Mouse (Mus musculus): ENCODE results near the gene Rhoc. TPM values are rescaled to one million over a fixed set of nuclear protein-coding genes. Genes with fewer than 3 reads are reported as not detected.

The Rhoc gene
- polyA plus RNA-seq, 1 experiment from 2014 or later: 120 TPM

GRCm38 (mm10) chr3:104835797-104836196 is 47.6 kb downstream of the Rhoc start:
- Histone ChIP-seq H3K9me3 (no peaks in the 10 kb centered on the region), H3K27me3 (replicated peaks; ENCODE audit: low read depth, poor library complexity, severe bottlenecking) (no peaks in the 10 kb centered on the region), H3K4me1 (no peaks in the 10 kb centered on the region), H3K27ac (replicated peaks) (no peak overlapping the region), H3K36me3 (replicated peaks) (peaks cover 94% of the 10 kb centered on the region), H3K4me3 (no peak overlapping the region)
- WGBS: 94% methylated on average over 3 of the region's 3 CpGs
- DNase-seq (ENCODE audit: low spot score): no peak

- no peak for DNase-seq (ENCODE audit: low spot score)
- Histone ChIP-seq H3K4me3 (no peak overlapping the region), H3K4me1 (no peaks in the 10 kb centered on the region), H3K27me3 (replicated peaks; ENCODE audit: low read depth, poor library complexity, severe bottlenecking) (no peaks in the 10 kb centered on the region), H3K27ac (replicated peaks) (no peak overlapping the region), H3K9me3 (no peaks in the 10 kb centered on the region), H3K36me3 (replicated peaks) (peaks cover 94% of the 10 kb centered on the region)
- WGBS: 95% methylated on average over 5 of the region's 5 CpGs
Observed at GRCm38 (mm10) chr3:104841049-104841448, 52.9 kb downstream of the Rhoc start.

Other genes starting within 250 kb of the Rhoc start
- gene Slc16a1, start 149.7 kb upstream of the Rhoc start, polyA plus RNA-seq (2016; fragmentation: Nextera tagmentation; extraction: Ambion mirVana): 45.9 and 49.6 TPM in 2 replicates
- 1.3 and 2.3 TPM in 2 replicates for gene Ppm1j, start 7.3 kb upstream of the Rhoc start, polyA plus RNA-seq (2016; fragmentation: Nextera tagmentation; extraction: Ambion mirVana)
- gene Fam19a3, start 6.5 kb upstream of the Rhoc start, polyA plus RNA-seq (2016; fragmentation: Nextera tagmentation; extraction: Ambion mirVana): 0.04 and 0.10 TPM in 2 replicates
- 38.0 and 46.4 TPM in 2 replicates for gene Mov10, start 30.2 kb downstream of the Rhoc start, polyA plus RNA-seq (2016; fragmentation: Nextera tagmentation; extraction: Ambion mirVana)
- 29.0 and 31.7 TPM in 2 replicates for gene St7l, start 75.6 kb downstream of the Rhoc start, polyA plus RNA-seq (2016; fragmentation: Nextera tagmentation; extraction: Ambion mirVana)
- 191 and 198 TPM in 2 replicates for gene Capza1, start 76.1 kb downstream of the Rhoc start, polyA plus RNA-seq (2016; fragmentation: Nextera tagmentation; extraction: Ambion mirVana)
- gene Wnt2b, start 173.5 kb downstream of the Rhoc start, polyA plus RNA-seq (2016; fragmentation: Nextera tagmentation; extraction: Ambion mirVana): 0.50 and 0.66 TPM in 2 replicates

Measured in embryonic facial prominence, embryonic 10.5 days (tissue).